Mouse (Mus musculus): ENCODE results near the gene Gpr161. TPM values are rescaled to one million over a fixed set of nuclear protein-coding genes. Genes with fewer than 3 reads are reported as not detected.

Gene Gpr161
- polyA plus RNA-seq, 1 experiment from 2014 or later = 4.6 TPM

DNA sequence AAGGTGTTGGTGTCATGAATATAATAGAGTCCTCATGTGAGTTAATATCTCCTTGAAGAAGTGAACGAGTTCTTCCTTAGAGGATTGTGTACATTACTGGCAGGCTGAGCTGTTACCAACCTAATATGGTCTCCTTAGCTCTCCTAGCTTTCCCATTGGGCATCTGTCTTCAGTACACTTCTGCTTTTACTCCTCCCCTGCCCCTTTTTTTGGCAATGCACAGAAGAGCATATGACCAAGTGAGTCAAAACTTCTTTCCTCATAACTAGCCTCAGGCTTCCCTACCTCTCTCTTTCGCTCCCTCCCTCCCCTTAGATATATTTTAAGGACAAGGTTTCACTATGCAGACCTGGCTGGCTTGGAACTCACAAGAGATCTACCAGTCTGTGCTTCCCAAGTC lies 67.7 kb downstream of the Gpr161 start:
- DNase-seq (ENCODE audit: low spot score) (no peak), ATAC-seq (ENCODE audit: low FRiP score) (no peak)
- no peak overlapping the region for H3K9ac ChIP-seq
- H3K4me2 ChIP-seq (replicated peaks) = no peak overlapping the region
- H3K9me3 ChIP-seq (ENCODE audit: control insufficient read depth, low read length) = no peaks in the 10 kb centered on the region
- H3K4me1 ChIP-seq (replicated peaks; ENCODE audit: control insufficient read depth, insufficient read depth, low read length) = no peaks in the 10 kb centered on the region
- WGBS = 95% methylated on average over 2 of the region's 2 CpGs
- H3K36me3 ChIP-seq (replicated peaks; ENCODE audit: control insufficient read depth, insufficient read depth) = no peaks in the 10 kb centered on the region; the same call in 1 of the 2 replicates
- H3K4me3 ChIP-seq (replicated peaks; ENCODE audit: low read length) = no peak overlapping the region
- no peaks in the 10 kb centered on the region for H3K27me3 ChIP-seq (ENCODE audit: control insufficient read depth, insufficient read depth, low read length)
- H3K27ac ChIP-seq = no peak overlapping the region

DNA sequence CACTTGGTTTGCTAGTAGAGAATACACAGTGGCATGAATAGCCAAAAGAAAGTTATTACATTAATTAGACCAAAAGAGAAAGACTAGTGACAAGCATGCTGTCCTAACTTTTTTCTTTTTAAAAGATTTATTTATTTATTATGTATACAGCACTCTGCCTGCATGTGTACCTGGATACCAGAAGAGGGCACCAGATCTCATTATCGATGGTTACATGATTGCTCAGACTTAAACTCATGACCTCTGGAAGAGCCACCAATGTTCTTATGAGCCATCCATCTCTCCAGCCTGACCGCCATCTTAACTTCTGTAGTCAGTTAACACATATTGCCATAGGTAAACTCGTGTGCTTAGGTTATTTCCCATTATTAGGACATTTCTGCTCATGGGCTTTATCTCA lies 69.5 kb downstream of the Gpr161 start:
- DNase-seq (ENCODE audit: low spot score) (no peak), ATAC-seq (ENCODE audit: low FRiP score) (no peak)
- Histone ChIP-seq H3K9ac (no peak overlapping the region), H3K4me1 (replicated peaks; ENCODE audit: control insufficient read depth, insufficient read depth, low read length) (no peaks in the 10 kb centered on the region), H3K27ac (no peak overlapping the region), H3K4me2 (replicated peaks) (no peak overlapping the region), H3K36me3 (replicated peaks; ENCODE audit: control insufficient read depth, insufficient read depth) (no peaks in the 10 kb centered on the region; the same call in 1 of the 2 replicates), H3K4me3 (replicated peaks; ENCODE audit: low read length) (no peak overlapping the region), H3K9me3 (ENCODE audit: control insufficient read depth, low read length) (no peaks in the 10 kb centered on the region), H3K27me3 (ENCODE audit: control insufficient read depth, insufficient read depth, low read length) (no peaks in the 10 kb centered on the region)
- 93% methylated on average over 3 of the region's 3 CpGs for WGBS

DNA sequence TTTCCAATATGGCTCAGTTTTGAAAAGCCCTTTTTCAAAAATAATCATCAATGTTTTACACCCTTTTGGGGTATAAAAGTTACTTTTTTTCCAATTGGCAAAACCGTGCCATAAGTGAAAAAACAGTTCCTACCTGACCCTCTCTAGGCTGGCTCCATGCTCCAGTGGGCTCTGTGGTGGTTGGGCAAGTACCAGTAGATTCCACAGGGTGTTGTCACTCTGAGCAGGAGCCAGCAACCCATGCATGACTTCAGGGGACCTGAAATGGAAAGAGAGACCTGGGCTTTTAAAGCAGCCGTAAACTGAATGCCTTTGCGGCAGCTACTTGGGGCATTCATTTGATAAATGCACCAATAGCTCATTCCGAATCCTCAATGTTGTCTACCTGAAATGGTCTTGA lies 75.4 kb downstream of the Gpr161 start:
- no peak overlapping the region for H3K4me2 ChIP-seq (replicated peaks)
- H3K9ac ChIP-seq = no peak overlapping the region
- ATAC-seq (ENCODE audit: low FRiP score) = no peak
- no peak overlapping the region for H3K4me3 ChIP-seq (replicated peaks; ENCODE audit: low read length)
- H3K9me3 ChIP-seq (ENCODE audit: control insufficient read depth, low read length) = no peaks in the 10 kb centered on the region
- no peak overlapping the region for H3K27ac ChIP-seq
- H3K36me3 ChIP-seq (replicated peaks; ENCODE audit: control insufficient read depth, insufficient read depth) = peaks cover 5% of the 10 kb centered on the region; the same call in 1 of the 2 replicates
- WGBS = 92% methylated on average over 4 of the region's 4 CpGs
- no peak for DNase-seq (ENCODE audit: low spot score)
- H3K4me1 ChIP-seq (replicated peaks; ENCODE audit: control insufficient read depth, insufficient read depth, low read length) = no peaks in the 10 kb centered on the region
- no peaks in the 10 kb centered on the region for H3K27me3 ChIP-seq (ENCODE audit: control insufficient read depth, insufficient read depth, low read length)

DNA sequence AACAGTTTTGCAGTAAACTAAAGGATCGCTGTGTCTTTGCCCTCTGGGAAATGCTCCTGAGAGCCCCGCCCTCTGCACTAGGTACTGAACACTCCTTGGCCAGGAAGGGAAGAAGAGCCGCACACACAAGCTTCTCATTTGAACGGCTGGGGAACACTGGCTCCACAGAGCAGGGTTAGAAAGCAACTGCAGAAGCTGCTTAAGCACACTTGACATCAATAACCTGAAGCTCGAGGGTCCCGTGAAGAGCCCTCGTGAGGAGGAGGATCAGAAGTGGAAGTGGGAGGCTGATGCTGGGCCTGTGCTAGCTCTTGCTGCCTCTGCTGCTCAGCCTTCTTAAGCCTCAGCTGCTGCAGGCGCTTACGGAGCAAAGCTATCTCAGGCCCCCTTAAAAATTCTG lies 78.2 kb downstream of the Gpr161 start:
- WGBS = 75% methylated on average over 9 of the region's 9 CpGs
- Histone ChIP-seq H3K4me3 (replicated peaks; ENCODE audit: low read length) (no peak overlapping the region), H3K4me1 (replicated peaks; ENCODE audit: control insufficient read depth, insufficient read depth, low read length) (no peaks in the 10 kb centered on the region), H3K9me3 (ENCODE audit: control insufficient read depth, low read length) (no peaks in the 10 kb centered on the region), H3K27ac (no peak overlapping the region), H3K9ac (no peak overlapping the region), H3K27me3 (ENCODE audit: control insufficient read depth, insufficient read depth, low read length) (no peaks in the 10 kb centered on the region), H3K36me3 (replicated peaks; ENCODE audit: control insufficient read depth, insufficient read depth) (0 out of 2 replicates have a peak, but pooled peaks cover 5% of the 10 kb centered on the region), H3K4me2 (replicated peaks) (no peak overlapping the region)
- DNase-seq (ENCODE audit: low spot score) = no peak
- ATAC-seq (ENCODE audit: low FRiP score) = no peak

Other genes starting within 250 kb of the Gpr161 start
- gene Tbx19, start 135.0 kb upstream of the Gpr161 start, polyA plus RNA-seq (2014; fragmentation: Nextera tagmentation; extraction: Ambion mirVana) = not detected in 2 replicates
- 8.0 and 9.3 TPM in 2 replicates for gene Sft2d2, start 101.4 kb upstream of the Gpr161 start, polyA plus RNA-seq (2014; fragmentation: Nextera tagmentation; extraction: Ambion mirVana)
- 136 and 138 TPM in 2 replicates for gene Tiprl, start 58.8 kb upstream of the Gpr161 start, polyA plus RNA-seq (2014; fragmentation: Nextera tagmentation; extraction: Ambion mirVana)
- 17.0 and 23.0 TPM in 2 replicates for gene Dcaf6, start 164.7 kb downstream of the Gpr161 start, polyA plus RNA-seq (2014; fragmentation: Nextera tagmentation; extraction: Ambion mirVana)
- 229 and 244 TPM in 2 replicates for gene Mpc2, start 164.8 kb downstream of the Gpr161 start, polyA plus RNA-seq (2014; fragmentation: Nextera tagmentation; extraction: Ambion mirVana)
- gene Adcy10, start 189.4 kb downstream of the Gpr161 start, polyA plus RNA-seq (2014; fragmentation: Nextera tagmentation; extraction: Ambion mirVana) = 0.21 and 0.79 TPM in 2 replicates